Mouse (Mus musculus) kidney, postnatal 0 days (tissue): ENCODE data around the gene Vangl2. TPM values are rescaled to one million over a fixed set of nuclear protein-coding genes. Genes with fewer than 3 reads are reported as not detected.
A peak's percentile ranks its signal among the peaks of the same experiment; 100 is the strongest.

Source experiments
- ATAC-seq: fragments of 200-750 bp; cut with Nextera tagmentation; replicated peaks from 2 replicates; pipeline ENCODE4 v1.8.0; 2017; ENCODE audit warnings: low read depth, moderate number of reproducible peaks, moderate TSS enrichment, moderate library complexity; ENCODE audit not compliant: low FRiP score
- DNase-seq: peaks from one replicate; pipeline ENCODE4 v3.0.0-alpha.2; 2016; ENCODE audit warnings: low spot score
- H3K27ac ChIP-seq: fragments of 300-500 bp; sonication (generic); 2 replicates; pipeline ENCODE4 v1.5.1; 2014; ENCODE audit warnings: mild to moderate bottlenecking
- H3K27me3 ChIP-seq: fragments of 300-500 bp; sonication (generic); 2 replicates; pipeline ENCODE4 v1.6.1; 2014; ENCODE audit warnings: low read length, mixed read lengths; ENCODE audit not compliant: insufficient read depth
- H3K36me3 ChIP-seq: fragments of 300-500 bp; sonication (generic); 2 replicates; pipeline ENCODE4 v1.6.1; 2014; ENCODE audit warnings: low read length, mixed read lengths; ENCODE audit not compliant: insufficient read depth
- H3K4me1 ChIP-seq: fragments of 300-500 bp; sonication (generic); replicated peaks from 2 replicates; pipeline ENCODE4 v1.6.1; 2014; ENCODE audit warnings: antibody characterized with exemption, low read length, mixed read lengths; ENCODE audit not compliant: insufficient read depth
- H3K4me2 ChIP-seq: fragments of 300-500 bp; sonication (generic); 2 replicates; pipeline ENCODE4 v1.6.1; 2014; ENCODE audit warnings: mild to moderate bottlenecking, low read length, moderate library complexity, mixed read lengths
- H3K4me3 ChIP-seq: fragments of 300-500 bp; sonication (generic); replicated peaks from 2 replicates; pipeline ENCODE4 v1.5.1; 2014; ENCODE audit warnings: low read depth, low read length
- H3K9ac ChIP-seq: fragments of 300-500 bp; sonication (generic); 2 replicates; pipeline ENCODE4 v1.6.1; 2014; ENCODE audit warnings: low read depth, low read length
- H3K9me3 ChIP-seq: fragments of 300-500 bp; sonication (generic); replicated peaks from 2 replicates; pipeline ENCODE4 v1.6.1; 2016; ENCODE audit warnings: low read length, inconsistent platforms, mixed read lengths
- CTCF ChIP-seq: IDR thresholded peaks from 2 replicates; pipeline ENCODE4 v1.5.1; 2016; ENCODE audit warnings: antibody characterized with exemption, low read depth, mild to moderate bottlenecking, moderate library complexity
- WGBS: fragments of 180-500 bp; shearing (Covaris S2); extraction: QIAGEN DNeasy Blood & Tissue Kit; methylation state at CpG from one replicate; pipeline ENCODE4 v1.1.7; 2014; 5-methylcytosine and 5-hydroxymethylcytosine counted together
- polyA plus RNA-seq: library from polyadenylated mRNA; unstranded; fragments of >200 nt; fragmentation: Nextera tagmentation; extraction: Ambion mirVana; gene quantifications from 2 replicates; pipeline ENCODE4 v1.2.1, GENCODE M21; 2015

Gene Vangl2
- polyA plus RNA-seq, 1 experiment from 2014 or later, result 13.8 TPM

DNA sequence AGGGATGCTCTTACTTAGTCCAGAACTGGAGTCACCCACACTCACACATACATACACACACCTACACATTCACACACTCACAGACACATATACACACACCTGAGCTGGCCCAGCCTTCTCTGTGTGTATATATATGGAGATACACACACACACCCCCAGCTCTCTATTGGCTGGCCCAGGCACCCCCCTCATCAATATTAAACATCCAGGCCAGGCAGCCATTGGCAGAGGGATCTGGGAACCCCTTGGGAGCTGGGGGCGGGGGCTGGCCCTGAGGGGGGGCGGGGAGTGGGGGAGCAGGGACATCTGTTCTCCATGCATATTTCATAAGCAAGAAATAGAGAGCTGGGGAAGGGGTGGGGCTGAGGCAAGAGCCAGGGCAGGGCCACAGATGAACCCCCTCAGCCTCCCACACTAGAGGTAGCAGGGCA lies 29.3 kb upstream of the Vangl2 start, which contains the start of gene Nhlh1:
Gene Nhlh1 (minus strand): TSS at position 83 of the 431 bp plus-strand sequence.
- 51% methylated on average over 2 of the region's 2 CpGs for WGBS
- Histone ChIP-seq H3K27me3 (peaks cover 11% of the 10 kb centered on the region; the same call in 1 of the 2 replicates), H3K9me3 (no peaks in the 10 kb centered on the region), H3K27ac (no peak within 1 kb of the TSS), H3K4me2 (no peak within 1 kb of the TSS), H3K36me3 (no peaks in the 10 kb centered on the region), H3K4me3 (no peak within 1 kb of the TSS), H3K9ac (no peak within 1 kb of the TSS), H3K4me1 (peaks cover 10% of the 10 kb centered on the region; the same call in 1 of the 2 replicates)
- DNase-seq (no peak), ATAC-seq (no peak)
- no peak for TF ChIP-seq CTCF

DNA sequence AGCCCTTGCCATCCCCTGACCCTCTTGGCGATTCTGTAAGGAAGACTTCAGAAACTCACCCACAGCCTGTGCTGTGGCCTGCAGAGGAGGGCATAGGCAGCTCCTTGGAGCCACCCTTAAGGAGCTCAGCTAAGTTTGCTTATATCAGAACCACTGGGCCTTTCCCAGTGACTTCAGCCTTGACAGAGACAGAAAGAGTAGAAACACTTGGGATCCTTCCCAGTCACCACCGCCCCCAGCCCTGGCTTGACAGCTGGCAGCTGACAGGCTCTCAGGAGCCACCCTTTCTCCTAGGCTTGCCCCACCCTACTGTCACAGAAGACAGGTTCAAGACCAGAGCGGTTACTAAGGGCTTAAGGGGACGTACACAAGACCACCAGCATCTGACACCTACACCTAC lies 28.0 kb upstream of the Vangl2 start:
- Histone ChIP-seq H3K4me1 (peaks cover 10% of the 10 kb centered on the region; the same call in 1 of the 2 replicates), H3K27ac (no peak overlapping the region), H3K4me2 (no peak overlapping the region), H3K36me3 (no peaks in the 10 kb centered on the region), H3K9me3 (no peaks in the 10 kb centered on the region), H3K4me3 (no peak overlapping the region), H3K9ac (no peak overlapping the region), H3K27me3 (peaks cover 11% of the 10 kb centered on the region; the same call in 1 of the 2 replicates)
- ATAC-seq, result no peak
- 75% methylated on average over 4 of the region's 4 CpGs for WGBS
- no peak for DNase-seq
- no peak for TF ChIP-seq CTCF

DNA sequence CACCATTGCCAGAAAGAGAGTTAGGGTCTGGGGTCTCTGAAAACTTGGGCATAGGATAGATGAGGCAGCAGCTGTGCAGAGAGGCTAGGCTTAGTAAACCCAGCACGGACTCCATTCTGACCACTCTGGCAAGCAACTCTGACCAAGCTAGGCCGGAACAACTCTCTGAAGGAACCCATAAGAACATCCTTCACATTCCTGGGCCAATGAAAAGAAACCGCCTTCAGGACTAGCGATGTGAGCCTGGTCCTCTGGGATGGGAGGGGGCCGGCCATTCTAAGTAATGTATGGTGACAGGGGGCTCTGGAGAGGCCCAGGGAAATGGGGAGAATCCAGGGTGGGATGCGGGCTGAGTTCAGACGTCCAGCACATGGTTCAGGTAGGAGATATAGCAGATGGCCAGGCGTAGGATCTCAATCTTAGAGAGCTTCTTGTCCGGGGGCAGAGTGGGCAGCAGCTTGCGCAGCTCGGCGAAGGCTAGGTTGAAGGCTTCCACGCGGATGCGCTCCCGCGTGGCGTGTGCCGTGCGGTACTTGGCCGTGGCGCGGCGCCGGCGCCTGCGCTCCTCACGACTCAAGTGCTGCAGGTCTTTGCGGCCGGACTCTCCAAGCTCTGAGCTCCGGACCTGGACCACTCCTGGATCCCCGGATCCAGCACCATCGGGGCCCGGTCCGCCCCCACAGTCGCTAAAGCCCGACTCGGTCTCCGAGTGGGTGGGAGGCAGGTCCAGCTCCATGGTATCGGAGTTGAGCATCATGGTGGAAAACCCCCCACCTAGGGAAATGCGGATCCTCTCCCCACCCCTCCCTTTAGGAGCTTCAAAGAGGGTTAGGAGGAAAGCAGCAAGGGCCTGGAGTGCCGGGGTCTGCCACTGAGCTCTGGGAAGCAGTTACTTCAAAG lies 25.5 kb upstream of the Vangl2 start:
- peak overlapping the region; percentile 32 for H3K4me3 ChIP-seq
- WGBS, result 3% methylated on average over 32 of the region's 42 CpGs
- ATAC-seq (no peak; the same call in 1 of the 2 replicates), DNase-seq (peak; percentile 38)
- TF ChIP-seq CTCF, result no peak
- H3K9me3 ChIP-seq, result no peaks in the 10 kb centered on the region
- H3K9ac ChIP-seq, result peak overlapping the region; percentile 54; the same call in 1 of the 2 replicates
- no peaks in the 10 kb centered on the region for H3K36me3 ChIP-seq
- H3K27me3 ChIP-seq, result peaks cover 11% of the 10 kb centered on the region; the same call in 1 of the 2 replicates
- H3K4me2 ChIP-seq, result peak overlapping the region; percentile 62
- no peak overlapping the region for H3K27ac ChIP-seq
- H3K4me1 ChIP-seq, result peaks cover 10% of the 10 kb centered on the region; the same call in 1 of the 2 replicates

DNA sequence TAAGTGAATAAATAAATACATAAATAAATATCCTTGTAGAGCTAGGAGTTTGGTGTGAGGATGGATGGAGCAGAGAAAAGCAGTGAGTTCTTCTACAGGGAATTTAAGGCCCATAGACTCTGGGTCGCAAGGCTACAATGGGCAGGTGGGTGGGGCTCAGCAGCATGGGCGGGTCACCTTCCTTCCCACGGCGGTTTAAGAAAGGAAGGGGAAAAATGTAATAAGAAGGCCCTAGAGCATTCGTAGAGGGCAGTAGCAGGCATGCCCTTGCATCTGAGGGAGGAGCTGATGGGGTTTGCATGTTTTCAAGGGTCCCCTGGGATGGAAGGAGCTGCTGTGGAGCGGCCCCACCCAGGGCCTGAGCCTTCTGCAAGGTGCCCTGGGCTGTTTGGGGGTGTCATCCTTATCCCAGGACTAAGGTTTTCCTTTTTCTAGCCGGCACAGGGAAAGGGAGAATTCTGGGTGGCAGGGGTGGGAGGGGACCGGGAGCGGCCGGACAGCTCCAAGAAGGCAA lies 24.6 kb upstream of the Vangl2 start:
- WGBS, result 18% methylated on average over 10 of the region's 10 CpGs
- no peak for DNase-seq
- H3K4me3 ChIP-seq, result no peak overlapping the region
- no peaks in the 10 kb centered on the region for H3K36me3 ChIP-seq
- H3K27me3 ChIP-seq, result peaks cover 11% of the 10 kb centered on the region; the same call in 1 of the 2 replicates
- H3K9me3 ChIP-seq, result no peaks in the 10 kb centered on the region
- TF ChIP-seq CTCF, result no peak
- peak overlapping the region; percentile 62; the same call in 1 of the 2 replicates for H3K4me2 ChIP-seq
- peaks cover 10% of the 10 kb centered on the region; the same call in 1 of the 2 replicates for H3K4me1 ChIP-seq
- no peak overlapping the region for H3K27ac ChIP-seq
- 0 out of 2 replicates have a peak overlapping the region, but pooled peaks have one; percentile 40 for H3K9ac ChIP-seq
- no peak for ATAC-seq

- no peak overlapping the region for H3K9ac ChIP-seq
- H3K36me3 ChIP-seq, result no peaks in the 10 kb centered on the region
- TF ChIP-seq CTCF, result no peak
- WGBS, result 28% methylated on average over 13 of the region's 13 CpGs
- H3K27me3 ChIP-seq, result peaks cover 7% of the 10 kb centered on the region; the same call in 1 of the 2 replicates
- no peak overlapping the region for H3K27ac ChIP-seq
- H3K4me3 ChIP-seq, result no peak overlapping the region
- DNase-seq (no peak), ATAC-seq (no peak)
- 0 out of 2 replicates have a peak overlapping the region, but pooled peaks have one; percentile 30 for H3K4me2 ChIP-seq
- H3K9me3 ChIP-seq, result no peaks in the 10 kb centered on the region
- H3K4me1 ChIP-seq, result peaks cover 10% of the 10 kb centered on the region; the same call in 1 of the 2 replicates
Measured at GRCm38 (mm10) chr1:172049131-172049782, 21.0 kb upstream of the Vangl2 start.

GRCm38 (mm10) chr1:172048241-172048734 lies 20.0 kb upstream of the Vangl2 start:
- 0 out of 2 replicates have a peak, but pooled peaks cover 4% of the 10 kb centered on the region for H3K4me1 ChIP-seq
- no peak overlapping the region for H3K4me3 ChIP-seq
- peak overlapping the region; percentile 10; the same call in 1 of the 2 replicates for H3K9ac ChIP-seq
- no peak for TF ChIP-seq CTCF
- no peaks in the 10 kb centered on the region for H3K36me3 ChIP-seq
- peak overlapping the region; percentile 30 for H3K4me2 ChIP-seq
- H3K9me3 ChIP-seq, result no peaks in the 10 kb centered on the region
- ATAC-seq, result peak; percentile 77
- H3K27ac ChIP-seq, result peak overlapping the region; percentile 58
- WGBS, result 21% methylated on average over 5 of the region's 6 CpGs
- peaks cover 6% of the 10 kb centered on the region; the same call in 1 of the 2 replicates for H3K27me3 ChIP-seq
- peak; percentile 53 for DNase-seq
